Mouse (Mus musculus) liver, adult 2 months (tissue): Measurements from ENCODE around the gene Vsx2. TPM values are rescaled to one million over a fixed set of nuclear protein-coding genes. Genes with fewer than 3 reads are reported as not detected.

ENCODE experiments used
- DNase-seq: peaks from one replicate; pipeline ENCODE4 v3.0.0-alpha.2; 2011; ENCODE audit warnings: low read depth, low spot score; ENCODE audit errors: extremely low read depth
- H3K27ac ChIP-seq: fragments of 200-500 bp; replicated peaks from 2 replicates; pipeline ENCODE4 v1.5.1; 2012; ENCODE audit warnings: low read depth, mild to moderate bottlenecking, control low read depth, inconsistent platforms, low read length; ENCODE audit not compliant: insufficient read depth
- H3K27me3 ChIP-seq: fragments of 200-500 bp; 2 replicates; pipeline ENCODE4 v1.6.1; 2012; ENCODE audit warnings: mild to moderate bottlenecking, moderate library complexity, low read length, inconsistent platforms; ENCODE audit not compliant: control insufficient read depth, insufficient read depth
- H3K36me3 ChIP-seq: fragments of 200-500 bp; 2 replicates; pipeline ENCODE4 v1.6.1; 2012; ENCODE audit warnings: low read length, inconsistent platforms; ENCODE audit not compliant: control insufficient read depth, insufficient read depth
- H3K4me1 ChIP-seq: fragments of 200-500 bp; 2 replicates; pipeline ENCODE4 v1.6.1; 2011; ENCODE audit warnings: low read length; ENCODE audit not compliant: control insufficient read depth, insufficient read depth
- H3K4me3 ChIP-seq: fragments of 200-500 bp; 2 replicates; pipeline ENCODE4 v1.5.1; 2011; ENCODE audit warnings: low read depth, mild to moderate bottlenecking, control low read depth, low read length, moderate library complexity; ENCODE audit not compliant: insufficient read depth
- H3K79me2 ChIP-seq: fragments of 200-500 bp; 2 replicates; pipeline ENCODE4 v1.6.1; 2012; ENCODE audit warnings: inconsistent platforms, mild to moderate bottlenecking, low read length, moderate library complexity; ENCODE audit not compliant: control insufficient read depth, insufficient read depth
- H3K9ac ChIP-seq: fragments of 200-500 bp; 2 replicates; pipeline ENCODE4 v1.6.1; 2012; ENCODE audit warnings: low read depth, mild to moderate bottlenecking, control low read depth, inconsistent platforms, low read length
- CTCF ChIP-seq: fragments of 200-500 bp; IDR thresholded peaks from 2 replicates; pipeline ENCODE4 v1.5.1; 2011; ENCODE audit warnings: low read depth, low read length, control low read depth
- POLR2A ChIP-seq: fragments of 200-500 bp; IDR thresholded peaks from 2 replicates; pipeline ENCODE4 v1.6.1; 2011; ENCODE audit warnings: low read length, control low read depth; ENCODE audit not compliant: insufficient read depth; ENCODE audit errors: extremely low read depth
- WGBS: fragments of 180-500 bp; shearing (Covaris S2); methylation state at CpG from one replicate; pipeline ENCODE4 v1.1.7; 2018; 5-methylcytosine and 5-hydroxymethylcytosine counted together
- polyA plus RNA-seq: library from polyadenylated mRNA; depleted of rRNA; stranded (reverse); fragments of >200 nt; gene quantifications from 2 replicates; pipeline ENCODE4 v1.2.3, GENCODE M21; 2012; rRNA removed
- total RNA-seq: library from RNA; depleted of rRNA; stranded (reverse); fragments of >200 nt; gene quantifications from 2 replicates; pipeline ENCODE4 v1.2.3, GENCODE M21; 2014; rRNA removed

Vsx2 gene
- total RNA-seq (not detected in 2 replicates), polyA plus RNA-seq (not detected in 2 replicates)

DNA sequence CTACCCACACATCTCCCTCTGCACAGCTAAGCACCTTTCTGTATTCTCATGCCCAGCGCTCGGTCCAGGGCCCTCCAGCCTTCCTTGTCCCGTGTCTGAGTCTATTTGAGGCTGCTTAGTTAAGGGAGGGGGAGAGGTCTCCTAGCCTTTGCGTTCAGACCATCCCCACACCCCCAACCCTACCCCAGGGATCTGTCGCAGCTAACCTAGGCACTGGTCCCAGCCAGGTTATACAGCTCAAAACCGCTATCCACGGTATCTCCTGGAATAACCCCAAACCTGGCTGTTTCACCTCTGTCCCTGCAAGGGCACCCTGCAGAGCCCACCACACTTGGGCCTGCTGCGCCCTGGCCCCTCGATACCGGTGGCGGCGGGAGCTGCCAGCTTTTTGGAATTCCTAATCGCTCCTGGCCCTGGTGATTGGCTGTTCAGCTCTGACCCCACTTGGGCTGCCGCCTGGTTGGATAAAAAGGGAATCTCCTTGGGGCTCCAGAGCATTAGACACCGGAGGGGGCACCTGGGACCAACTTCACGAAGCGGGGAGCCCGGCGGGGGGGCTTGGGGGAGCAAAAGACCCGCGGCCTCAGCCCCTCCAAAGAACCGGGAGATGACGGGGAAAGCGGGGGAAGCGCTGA lies at the start of gene Vsx2:
Gene Vsx2 (plus strand): TSS at position 427 of the 635 bp plus-strand sequence.
- 11% methylated on average over 25 of the region's 25 CpGs for WGBS

GRCm38 (mm10) chr12:84523728-84524127 lies 45.8 kb upstream of the Vsx2 start:
- H3K36me3 ChIP-seq: no peaks in the 10 kb centered on the region; the same call in 1 of the 2 replicates
- no peaks in the 10 kb centered on the region for H3K4me1 ChIP-seq
- H3K27ac ChIP-seq: no peak overlapping the region
- no peaks in the 10 kb centered on the region for H3K27me3 ChIP-seq
- TF ChIP-seq CTCF: no peak
- TF ChIP-seq POLR2A: no peak
- DNase-seq: no peak
- no peak overlapping the region for H3K4me3 ChIP-seq
- H3K9ac ChIP-seq: no peak overlapping the region
- 74% methylated on average over 3 of the region's 3 CpGs for WGBS
- no peaks in the 10 kb centered on the region; the same call in 1 of the 2 replicates for H3K79me2 ChIP-seq

More for the DNA sequence above, at the start of gene Vsx2:
- no peak for DNase-seq
- H3K36me3 ChIP-seq: no peaks in the 10 kb centered on the region
- no peaks in the 10 kb centered on the region for H3K79me2 ChIP-seq
- H3K9ac ChIP-seq: no peak within 1 kb of the TSS
- TF ChIP-seq POLR2A (no peak), CTCF (no peak)
- H3K4me3 ChIP-seq: no peak within 1 kb of the TSS
- no peaks in the 10 kb centered on the region for H3K4me1 ChIP-seq
- peaks cover 22% of the 10 kb centered on the region for H3K27me3 ChIP-seq
- H3K27ac ChIP-seq: no peak within 1 kb of the TSS

- WGBS: 87% methylated on average over 11 of the region's 11 CpGs
- no peak overlapping the region for H3K4me3 ChIP-seq
- DNase-seq: no peak
- TF ChIP-seq POLR2A (no peak), CTCF (no peak)
- H3K27ac ChIP-seq: no peak overlapping the region
- H3K9ac ChIP-seq: no peak overlapping the region
- H3K79me2 ChIP-seq: no peaks in the 10 kb centered on the region; the same call in 1 of the 2 replicates
- no peaks in the 10 kb centered on the region for H3K27me3 ChIP-seq
- H3K4me1 ChIP-seq: no peaks in the 10 kb centered on the region
- H3K36me3 ChIP-seq: peaks cover 1% of the 10 kb centered on the region
Measured at GRCm38 (mm10) chr12:84524147-84525050, 45.2 kb upstream of the Vsx2 start.

DNA sequence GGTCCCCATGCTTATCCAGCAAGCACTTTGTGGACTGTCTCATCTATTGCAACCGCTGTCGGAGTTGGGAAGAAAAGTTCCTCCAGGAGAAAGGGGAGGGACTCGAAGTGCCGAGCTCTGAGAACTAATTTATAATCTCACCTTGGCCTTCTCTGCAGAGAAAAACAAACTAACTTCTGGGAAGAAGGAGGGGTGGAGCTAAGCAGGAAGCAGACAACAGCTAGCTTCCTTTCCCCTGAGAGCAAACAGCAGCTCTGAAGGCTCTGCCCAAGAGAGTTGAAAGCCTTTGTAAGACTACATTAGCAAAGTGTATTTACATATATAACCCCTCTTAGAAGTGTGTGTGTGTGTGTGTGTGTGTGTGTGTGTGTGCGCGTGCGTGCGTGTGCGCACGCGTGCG lies 44.1 kb upstream of the Vsx2 start:
- Histone ChIP-seq H3K9ac (no peak overlapping the region), H3K4me1 (no peaks in the 10 kb centered on the region), H3K4me3 (no peak overlapping the region), H3K27me3 (no peaks in the 10 kb centered on the region), H3K36me3 (peaks cover 1% of the 10 kb centered on the region), H3K79me2 (no peaks in the 10 kb centered on the region; the same call in 1 of the 2 replicates), H3K27ac (no peak overlapping the region)
- no peak for DNase-seq
- TF ChIP-seq CTCF (no peak), POLR2A (no peak)
- 86% methylated on average over 12 of the region's 12 CpGs for WGBS

DNA sequence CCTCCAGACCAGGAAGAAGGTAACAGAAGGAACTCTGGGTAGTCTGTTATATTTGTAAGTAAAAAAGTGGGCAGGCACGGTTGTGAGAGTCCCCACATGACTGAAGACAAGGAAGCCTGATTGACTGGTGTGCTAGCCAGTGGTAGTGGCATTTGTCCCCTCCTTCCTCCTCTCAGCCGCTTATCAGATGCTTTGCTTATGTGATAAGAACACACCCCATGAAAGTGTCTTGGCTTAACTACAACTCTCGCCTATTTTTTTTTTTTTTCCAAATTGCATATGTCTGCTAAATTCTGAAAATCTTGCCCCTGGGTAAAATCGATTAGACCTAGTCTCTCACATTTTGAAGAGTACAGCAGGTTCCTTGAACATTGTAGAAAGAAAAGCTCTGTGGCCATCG lies 39.1 kb upstream of the Vsx2 start:
- Histone ChIP-seq H3K9ac (no peak overlapping the region), H3K27me3 (no peaks in the 10 kb centered on the region), H3K27ac (no peak overlapping the region), H3K79me2 (no peaks in the 10 kb centered on the region; the same call in 1 of the 2 replicates), H3K36me3 (peaks cover 3% of the 10 kb centered on the region), H3K4me3 (no peak overlapping the region), H3K4me1 (peaks cover 5% of the 10 kb centered on the region; the same call in 1 of the 2 replicates)
- WGBS: 91% methylated on average over 5 of the region's 5 CpGs
- TF ChIP-seq POLR2A: no peak
- TF ChIP-seq CTCF: no peak
- DNase-seq: no peak
